Mouse (Mus musculus) embryonic facial prominence, embryonic 11.5 days (tissue): ENCODE results near the gene Afp. TPM values are rescaled to one million over a fixed set of nuclear protein-coding genes. Genes with fewer than 3 reads are reported as not detected.

Experiments used
- ATAC-seq: fragments of 200-750 bp; cut with Nextera tagmentation; replicated peaks from 2 replicates; pipeline ENCODE4 v1.8.0; 2017; ENCODE audit warnings: low read depth; ENCODE audit not compliant: insufficient number of reproducible peaks, low FRiP score, low TSS enrichment
- DNase-seq: peaks from one replicate; pipeline ENCODE4 v3.0.0-alpha.2; 2015; ENCODE audit warnings: low spot score
- H3K27ac ChIP-seq: fragments of 300-500 bp; sonication (generic); replicated peaks from 2 replicates; pipeline ENCODE4 v1.5.1; 2014; ENCODE audit warnings: mild to moderate bottlenecking, low read depth, low read length, control low read depth
- H3K27me3 ChIP-seq: fragments of 300-500 bp; sonication (generic); 2 replicates; pipeline ENCODE4 v1.6.1; 2014; ENCODE audit warnings: mild to moderate bottlenecking, low read length, moderate library complexity, mixed read lengths; ENCODE audit not compliant: control insufficient read depth, insufficient read depth
- H3K36me3 ChIP-seq: fragments of 300-500 bp; sonication (generic); replicated peaks from 2 replicates; pipeline ENCODE4 v1.6.1; 2014; ENCODE audit warnings: low read depth, mild to moderate bottlenecking, low read length, moderate library complexity, mixed read lengths; ENCODE audit not compliant: control insufficient read depth, insufficient read depth
- H3K4me1 ChIP-seq: fragments of 300-500 bp; sonication (generic); 2 replicates; pipeline ENCODE4 v1.6.1; 2014; ENCODE audit warnings: low read length, mixed read lengths; ENCODE audit not compliant: control insufficient read depth, insufficient read depth
- H3K4me2 ChIP-seq: fragments of 300-500 bp; sonication (generic); 2 replicates; pipeline ENCODE4 v1.6.1; 2014; ENCODE audit warnings: low read depth, mild to moderate bottlenecking, control low read depth, low read length, moderate library complexity
- H3K4me3 ChIP-seq: fragments of 300-500 bp; sonication (generic); 2 replicates; pipeline ENCODE4 v1.5.1; 2014; ENCODE audit warnings: low read depth, low read length, control low read depth
- H3K9ac ChIP-seq: fragments of 300-500 bp; sonication (generic); replicated peaks from 2 replicates; pipeline ENCODE4 v1.6.1; 2014; ENCODE audit warnings: mild to moderate bottlenecking, control low read depth, low read length
- H3K9me3 ChIP-seq: fragments of 300-500 bp; sonication (generic); replicated peaks from 2 replicates; pipeline ENCODE4 v1.6.1; 2016; ENCODE audit warnings: mild to moderate bottlenecking, low read length, inconsistent platforms, mixed read lengths; ENCODE audit not compliant: control insufficient read depth
- WGBS: fragments of 180-500 bp; shearing (Covaris S2); extraction: QIAGEN DNeasy Blood & Tissue Kit; methylation state at CpG from one replicate; pipeline ENCODE4 v1.1.7; 2014; 5-methylcytosine and 5-hydroxymethylcytosine counted together
- polyA plus RNA-seq: library from polyadenylated mRNA; unstranded; fragments of >200 nt; fragmentation: Nextera tagmentation; extraction: Ambion mirVana; gene quantifications from 2 replicates; pipeline ENCODE4 v1.2.1, GENCODE M21; 2014

Afp gene
- polyA plus RNA-seq = 3.0 and 3.9 TPM in 2 replicates

DNA sequence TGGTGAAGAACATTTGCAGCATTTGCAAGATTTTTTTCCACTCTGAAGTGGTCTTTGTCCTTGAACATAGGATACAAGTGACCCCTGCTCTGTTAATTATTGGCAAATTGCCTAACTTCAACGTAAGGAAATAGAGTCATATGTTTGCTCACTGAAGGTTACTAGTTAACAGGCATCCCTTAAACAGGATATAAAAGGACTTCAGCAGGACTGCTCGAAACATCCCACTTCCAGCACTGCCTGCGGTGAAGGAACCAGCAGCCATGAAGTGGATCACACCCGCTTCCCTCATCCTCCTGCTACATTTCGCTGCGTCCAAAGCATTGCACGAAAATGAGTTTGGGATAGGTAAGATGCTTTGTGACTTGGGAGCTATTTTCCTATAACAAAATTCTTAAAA lies at the start of gene Afp:
Gene Afp (plus strand): TSS at position 220 of the 400 bp plus-strand sequence.
- Histone ChIP-seq H3K4me1 (no peaks in the 10 kb centered on the region), H3K36me3 (no peaks in the 10 kb centered on the region), H3K27me3 (no peaks in the 10 kb centered on the region), H3K27ac (no peak within 1 kb of the TSS), H3K9me3 (no peaks in the 10 kb centered on the region), H3K4me2 (no peak within 1 kb of the TSS), H3K9ac (no peak within 1 kb of the TSS), H3K4me3 (no peak within 1 kb of the TSS)
- 85% methylated on average over 7 of the region's 7 CpGs for WGBS
- no peak for DNase-seq
- no peak for ATAC-seq

DNA sequence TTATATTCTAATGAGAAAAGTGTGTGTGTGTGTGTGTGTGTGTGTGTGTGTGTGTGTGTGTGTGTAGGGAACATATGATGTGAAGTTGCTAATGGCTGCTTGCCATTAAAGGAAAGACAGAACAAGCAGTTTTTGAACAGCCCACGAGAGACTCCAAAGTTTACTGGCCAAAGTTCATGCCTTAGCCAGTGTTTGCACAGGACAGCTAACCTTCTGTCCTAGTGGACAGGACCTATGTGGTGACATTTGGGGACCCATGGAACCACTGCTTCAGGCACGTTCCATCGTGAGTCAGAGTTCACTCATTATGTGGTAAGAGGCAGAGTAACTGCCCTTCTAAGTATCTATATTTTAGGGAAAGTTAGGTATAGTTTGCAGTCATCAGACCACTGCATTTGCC lies 43.0 kb upstream of the Afp start:
- no peaks in the 10 kb centered on the region for H3K27me3 ChIP-seq
- ATAC-seq (no peak), DNase-seq (no peak)
- H3K36me3 ChIP-seq = no peaks in the 10 kb centered on the region
- WGBS = 86% methylated on average over 3 of the region's 3 CpGs
- no peaks in the 10 kb centered on the region for H3K9me3 ChIP-seq
- H3K9ac ChIP-seq = no peak overlapping the region
- no peak overlapping the region for H3K27ac ChIP-seq
- no peaks in the 10 kb centered on the region for H3K4me1 ChIP-seq
- no peak overlapping the region for H3K4me3 ChIP-seq
- no peak overlapping the region for H3K4me2 ChIP-seq

DNA sequence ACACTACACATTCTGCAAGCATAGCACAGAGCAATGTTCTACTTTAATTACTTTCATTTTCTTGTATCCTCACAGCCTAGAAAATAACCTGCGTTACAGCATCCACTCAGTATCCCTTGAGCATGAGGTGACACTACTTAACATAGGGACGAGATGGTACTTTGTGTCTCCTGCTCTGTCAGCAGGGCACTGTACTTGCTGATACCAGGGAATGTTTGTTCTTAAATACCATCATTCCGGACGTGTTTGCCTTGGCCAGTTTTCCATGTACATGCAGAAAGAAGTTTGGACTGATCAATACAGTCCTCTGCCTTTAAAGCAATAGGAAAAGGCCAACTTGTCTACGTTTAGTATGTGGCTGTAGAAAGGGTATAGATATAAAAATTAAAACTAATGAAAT lies 40.6 kb upstream of the Afp start:
- Histone ChIP-seq H3K36me3 (no peaks in the 10 kb centered on the region), H3K27ac (no peak overlapping the region), H3K4me2 (no peak overlapping the region), H3K27me3 (no peaks in the 10 kb centered on the region), H3K9me3 (no peaks in the 10 kb centered on the region), H3K4me3 (no peak overlapping the region), H3K4me1 (no peaks in the 10 kb centered on the region), H3K9ac (no peak overlapping the region)
- DNase-seq (no peak), ATAC-seq (no peak)
- 85% methylated on average over 5 of the region's 5 CpGs for WGBS

DNA sequence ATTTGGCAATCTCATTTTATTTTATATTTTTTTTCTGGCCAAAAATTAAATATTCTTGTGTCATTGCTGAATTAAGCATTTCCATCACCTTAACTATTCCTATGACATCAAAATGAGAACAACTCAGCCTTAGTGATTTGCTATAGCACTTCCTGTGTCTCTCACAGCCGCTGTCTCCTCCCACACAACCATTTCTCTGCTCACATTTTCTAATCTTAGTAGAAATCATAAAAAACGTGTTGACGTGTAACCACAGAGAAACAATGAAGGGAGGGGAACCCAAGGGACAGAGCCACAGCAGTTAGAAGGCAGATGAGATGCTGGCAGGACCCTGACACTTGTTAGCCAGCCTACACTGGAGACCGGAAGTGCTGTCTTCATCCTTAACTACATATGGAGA lies 37.8 kb upstream of the Afp start:
- Histone ChIP-seq H3K4me2 (no peak overlapping the region), H3K36me3 (no peaks in the 10 kb centered on the region), H3K9me3 (no peaks in the 10 kb centered on the region), H3K27ac (no peak overlapping the region), H3K27me3 (no peaks in the 10 kb centered on the region), H3K4me1 (no peaks in the 10 kb centered on the region), H3K9ac (no peak overlapping the region), H3K4me3 (no peak overlapping the region)
- ATAC-seq (no peak), DNase-seq (no peak)
- 82% methylated on average over 4 of the region's 4 CpGs for WGBS

DNA sequence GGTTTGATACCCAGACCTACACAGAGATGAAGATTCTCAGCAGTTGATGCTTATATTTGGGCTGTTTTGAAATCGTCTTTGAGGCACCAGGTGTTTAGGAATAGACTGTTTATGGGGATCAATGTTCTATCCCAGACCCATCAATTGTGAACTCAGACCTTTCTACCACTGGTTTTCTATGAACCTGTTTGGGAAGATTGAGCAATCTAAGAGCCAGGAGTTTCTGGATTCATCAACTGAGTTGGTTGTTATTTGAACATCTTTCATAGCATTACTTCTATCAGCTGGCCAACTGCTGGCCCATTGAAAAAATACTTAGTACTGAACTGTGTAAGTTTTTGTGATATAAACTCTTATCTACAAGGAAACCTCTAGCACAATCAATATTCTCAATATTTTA lies 33.3 kb upstream of the Afp start:
- no peak overlapping the region for H3K9ac ChIP-seq
- no peaks in the 10 kb centered on the region for H3K27me3 ChIP-seq
- DNase-seq (no peak), ATAC-seq (no peak)
- H3K4me2 ChIP-seq = no peak overlapping the region
- H3K36me3 ChIP-seq = no peaks in the 10 kb centered on the region
- WGBS = 80% methylated on average over 1 of the region's 1 CpGs
- no peak overlapping the region for H3K27ac ChIP-seq
- no peak overlapping the region for H3K4me3 ChIP-seq
- H3K4me1 ChIP-seq = no peaks in the 10 kb centered on the region
- no peaks in the 10 kb centered on the region for H3K9me3 ChIP-seq

DNA sequence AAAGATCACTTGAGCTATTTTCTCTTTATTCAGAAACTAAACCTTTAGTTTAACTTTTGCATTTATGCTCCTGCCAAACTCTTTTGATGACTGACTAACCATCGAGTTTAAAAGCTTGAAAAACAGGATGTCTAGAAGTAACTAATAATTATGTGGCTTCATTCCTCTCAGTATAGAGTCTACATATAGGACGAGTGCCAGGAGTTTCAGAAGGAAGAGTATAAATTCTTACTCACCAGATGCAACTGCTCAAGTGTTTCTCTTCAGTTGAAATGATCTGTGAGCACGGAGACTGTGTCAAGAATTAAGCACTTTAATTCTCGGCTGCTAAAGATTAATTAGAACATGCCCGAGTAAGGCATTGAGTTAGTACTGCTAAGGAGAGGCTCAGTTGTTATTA lies 31.8 kb upstream of the Afp start:
- Histone ChIP-seq H3K9me3 (no peaks in the 10 kb centered on the region), H3K36me3 (no peaks in the 10 kb centered on the region), H3K4me3 (no peak overlapping the region), H3K9ac (no peak overlapping the region), H3K4me1 (no peaks in the 10 kb centered on the region), H3K27me3 (no peaks in the 10 kb centered on the region), H3K27ac (no peak overlapping the region), H3K4me2 (no peak overlapping the region)
- no peak for DNase-seq
- 75% methylated on average over 5 of the region's 5 CpGs for WGBS
- ATAC-seq = no peak

DNA sequence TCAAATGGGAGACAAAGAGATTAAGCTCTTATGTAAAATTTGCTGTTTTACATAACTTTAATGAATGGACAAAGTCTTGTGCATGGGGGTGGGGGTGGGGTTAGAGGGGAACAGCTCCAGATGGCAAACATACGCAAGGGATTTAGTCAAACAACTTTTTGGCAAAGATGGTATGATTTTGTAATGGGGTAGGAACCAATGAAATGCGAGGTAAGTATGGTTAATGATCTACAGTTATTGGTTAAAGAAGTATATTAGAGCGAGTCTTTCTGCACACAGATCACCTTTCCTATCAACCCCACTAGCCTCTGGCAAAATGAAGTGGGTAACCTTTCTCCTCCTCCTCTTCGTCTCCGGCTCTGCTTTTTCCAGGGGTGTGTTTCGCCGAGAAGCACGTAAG lies 29.9 kb upstream of the Afp start, which contains the start of gene Alb:
Gene Alb (plus strand): TSS at position 279 of the 400 bp plus-strand sequence.
- H3K9me3 ChIP-seq = no peaks in the 10 kb centered on the region
- ATAC-seq (no peak), DNase-seq (no peak)
- no peak within 1 kb of the TSS for H3K4me3 ChIP-seq
- H3K9ac ChIP-seq = no peak within 1 kb of the TSS
- no peaks in the 10 kb centered on the region for H3K27me3 ChIP-seq
- H3K36me3 ChIP-seq = no peaks in the 10 kb centered on the region
- no peak within 1 kb of the TSS for H3K27ac ChIP-seq
- no peak within 1 kb of the TSS for H3K4me2 ChIP-seq
- 81% methylated on average over 8 of the region's 8 CpGs for WGBS
- no peaks in the 10 kb centered on the region for H3K4me1 ChIP-seq

DNA sequence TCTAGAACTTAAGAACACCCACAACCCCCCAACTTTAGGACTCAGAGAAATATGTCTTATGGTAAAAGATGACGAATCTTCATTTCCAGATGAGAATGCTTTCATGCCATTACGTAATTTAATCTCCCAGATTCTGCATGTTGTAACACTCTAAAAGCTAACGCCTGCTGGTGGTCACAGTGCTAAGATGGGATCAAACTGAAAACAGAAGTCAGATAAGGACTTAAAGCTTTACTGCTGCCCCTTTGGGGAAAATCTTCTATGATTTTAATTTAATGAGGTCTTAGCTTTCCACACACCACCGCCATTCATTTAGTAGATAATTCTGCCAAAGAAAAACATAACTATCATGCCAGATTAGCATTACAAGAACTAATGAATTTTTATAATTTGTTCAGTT lies 23.7 kb upstream of the Afp start:
- Histone ChIP-seq H3K4me3 (no peak overlapping the region), H3K4me1 (no peaks in the 10 kb centered on the region), H3K27me3 (no peaks in the 10 kb centered on the region), H3K9ac (no peak overlapping the region), H3K4me2 (no peak overlapping the region), H3K27ac (no peak overlapping the region), H3K9me3 (no peaks in the 10 kb centered on the region), H3K36me3 (no peaks in the 10 kb centered on the region)
- DNase-seq (peak; percentile 10), ATAC-seq (no peak)
- WGBS = 43% methylated on average over 4 of the region's 4 CpGs
